Mouse (Mus musculus) forebrain, postnatal 0 days (tissue): ENCODE data around the gene Ang2. TPM values are rescaled to one million over a fixed set of nuclear protein-coding genes. Genes with fewer than 3 reads are reported as not detected.
"Not testable (repeated sequence)": the region's sequence is repeated elsewhere in the genome, so short reads cannot be mapped to it uniquely, and the experiment has no call there.

ENCODE experiments used
- ATAC-seq: fragments of 200-750 bp; cut with Nextera tagmentation; 2 replicates; pipeline ENCODE4 v1.8.0; 2017; ENCODE audit warnings: mild to moderate bottlenecking, moderate library complexity
- DNase-seq: peaks from one replicate; pipeline ENCODE4 v3.0.0-alpha.2; 2015
- H3K27ac ChIP-seq: fragments of 300-500 bp; sonication (generic); 2 replicates; pipeline ENCODE4 v1.5.1; 2014; ENCODE audit warnings: low read depth, mild to moderate bottlenecking, antibody characterized with exemption, low read length, moderate library complexity, mixed read lengths
- H3K27me3 ChIP-seq: fragments of 300-500 bp; sonication (generic); 2 replicates; pipeline ENCODE4 v1.6.1; 2014; ENCODE audit warnings: mild to moderate bottlenecking, low read length, mixed read lengths; ENCODE audit not compliant: insufficient read depth
- H3K36me3 ChIP-seq: fragments of 300-500 bp; sonication (generic); 2 replicates; pipeline ENCODE4 v1.6.1; 2014; ENCODE audit warnings: mild to moderate bottlenecking, moderate library complexity; ENCODE audit not compliant: insufficient read depth
- H3K4me1 ChIP-seq: fragments of 300-500 bp; sonication (generic); 2 replicates; pipeline ENCODE4 v1.6.1; 2014; ENCODE audit warnings: antibody characterized with exemption; ENCODE audit not compliant: insufficient read depth
- H3K4me2 ChIP-seq: fragments of 300-500 bp; sonication (generic); 2 replicates; pipeline ENCODE4 v1.6.1; 2014; ENCODE audit warnings: low read depth, mild to moderate bottlenecking, moderate library complexity
- H3K4me3 ChIP-seq: fragments of 300-500 bp; sonication (generic); 2 replicates; pipeline ENCODE4 v1.5.1; 2014; ENCODE audit warnings: low read depth, low read length, mixed read lengths
- H3K9ac ChIP-seq: fragments of 300-500 bp; sonication (generic); 2 replicates; pipeline ENCODE4 v1.6.1; 2014; ENCODE audit warnings: mild to moderate bottlenecking
- H3K9me3 ChIP-seq: fragments of 300-500 bp; sonication (generic); 2 replicates; pipeline ENCODE4 v1.6.1; 2016; ENCODE audit warnings: low read length
- CTCF ChIP-seq: sonication (generic); IDR thresholded peaks from 2 replicates; pipeline ENCODE4 v1.5.1; 2016; ENCODE audit warnings: antibody characterized with exemption, control low read depth, low read depth
- whole genome bisulfite sequencing: fragments of 180-500 bp; shearing (Covaris S2); extraction: QIAGEN DNeasy Blood & Tissue Kit; methylation state at CpG from one replicate; pipeline ENCODE4 v1.1.7; 2014; 5-methylcytosine and 5-hydroxymethylcytosine counted together
- polyA plus RNA-seq: library from polyadenylated mRNA; unstranded; fragments of >200 nt; fragmentation: Nextera tagmentation; extraction: Ambion mirVana; gene quantifications from 2 replicates; pipeline ENCODE4 v1.2.1, GENCODE M21; 2015
- total RNA-seq: library from RNA; depleted of rRNA; stranded (reverse); fragments of >200 nt; gene quantifications from 2 replicates; pipeline ENCODE4 v1.2.3, GENCODE M21; 2014; rRNA removed

Ang2 gene
- total RNA-seq (not detected in 2 replicates), polyA plus RNA-seq (not detected in 2 replicates)

DNA sequence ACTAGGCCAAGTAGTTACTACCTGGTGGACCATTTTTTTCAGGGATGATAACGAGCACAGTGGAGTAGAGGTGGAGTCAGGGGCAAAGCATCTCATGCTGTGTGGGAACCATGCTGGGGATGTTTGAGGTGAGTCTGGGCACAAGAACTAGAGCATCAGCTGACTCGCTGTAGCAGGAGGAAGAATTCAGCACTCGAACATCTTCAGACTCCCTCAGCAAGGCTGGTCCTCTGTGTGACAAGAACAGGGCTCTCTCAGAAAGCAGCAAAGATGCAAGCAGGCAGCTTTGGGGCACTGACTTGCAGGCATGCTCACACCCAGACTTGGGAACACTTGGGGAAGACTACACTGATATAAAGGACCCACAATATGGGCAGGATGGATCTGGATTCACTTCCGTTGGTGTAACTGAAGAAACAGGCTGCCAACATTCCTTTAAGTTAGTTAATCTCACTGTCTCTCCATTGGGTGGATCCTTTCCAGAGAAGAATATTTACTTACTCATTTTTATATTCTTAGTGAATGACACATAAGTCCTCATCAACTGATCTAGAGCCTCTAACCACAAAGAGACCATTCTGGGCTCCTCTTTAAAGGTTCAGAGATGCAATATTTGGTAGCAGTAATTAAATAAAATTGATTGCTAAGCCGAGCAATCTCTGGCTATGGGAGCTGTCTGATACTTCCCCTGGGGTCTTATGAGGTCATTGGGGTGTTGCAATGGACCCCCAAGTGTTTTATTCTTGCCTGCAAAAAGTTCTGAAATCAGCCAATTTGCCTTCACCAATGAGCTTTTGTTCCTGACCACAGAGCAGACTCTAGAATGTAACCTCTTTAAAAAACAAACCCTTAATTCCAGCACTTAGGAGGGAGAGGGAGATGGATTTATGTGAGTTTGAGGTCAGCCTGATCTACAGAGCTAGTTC is at the start of gene Ang2:
Gene Ang2, minus strand, starts transcription at position 51 of the 926 bp plus-strand sequence.
- TF ChIP-seq CTCF, result no peak
- Histone ChIP-seq H3K4me3 (no peak within 1 kb of the TSS), H3K27me3 (no peaks in the 10 kb centered on the region), H3K4me2 (no peak within 1 kb of the TSS), H3K4me1 (no peaks in the 10 kb centered on the region), H3K27ac (no peak within 1 kb of the TSS), H3K9ac (no peak within 1 kb of the TSS), H3K36me3 (no peaks in the 10 kb centered on the region), H3K9me3 (no peaks in the 10 kb centered on the region)
- ATAC-seq (no peak), DNase-seq (no peak)
- 77% methylated on average over 5 of the region's 5 CpGs for WGBS

DNA sequence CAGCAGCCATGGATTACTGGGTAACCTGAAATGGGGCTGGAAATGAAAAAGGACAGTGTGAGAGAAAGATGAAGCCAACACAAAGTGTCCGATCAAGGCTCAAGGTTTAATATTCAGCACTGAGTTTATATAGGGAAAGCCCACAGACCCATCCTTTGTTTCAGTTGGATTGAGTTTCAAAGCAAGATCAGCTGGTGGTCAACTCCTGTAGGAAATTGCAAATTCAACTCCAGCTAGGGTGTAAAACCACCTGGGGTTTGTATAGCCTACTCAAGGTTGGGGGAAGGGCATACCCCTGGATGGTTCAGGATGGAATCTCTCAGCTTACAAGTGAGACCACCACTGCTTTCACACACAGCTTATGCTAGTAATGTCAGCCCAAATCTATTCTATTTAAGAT is 48.8 kb upstream of the Ang2 start:
- ATAC-seq (no peak), DNase-seq (no peak)
- TF ChIP-seq CTCF, result no peak
- Histone ChIP-seq H3K27me3 (no peaks in the 10 kb centered on the region), H3K36me3 (no peaks in the 10 kb centered on the region), H3K27ac (no peak overlapping the region), H3K9me3 (no peaks in the 10 kb centered on the region), H3K4me3 (no peak overlapping the region), H3K9ac (no peak overlapping the region), H3K4me1 (no peaks in the 10 kb centered on the region), H3K4me2 (no peak overlapping the region)
- 84% methylated on average over 1 of the region's 1 CpGs for WGBS

DNA sequence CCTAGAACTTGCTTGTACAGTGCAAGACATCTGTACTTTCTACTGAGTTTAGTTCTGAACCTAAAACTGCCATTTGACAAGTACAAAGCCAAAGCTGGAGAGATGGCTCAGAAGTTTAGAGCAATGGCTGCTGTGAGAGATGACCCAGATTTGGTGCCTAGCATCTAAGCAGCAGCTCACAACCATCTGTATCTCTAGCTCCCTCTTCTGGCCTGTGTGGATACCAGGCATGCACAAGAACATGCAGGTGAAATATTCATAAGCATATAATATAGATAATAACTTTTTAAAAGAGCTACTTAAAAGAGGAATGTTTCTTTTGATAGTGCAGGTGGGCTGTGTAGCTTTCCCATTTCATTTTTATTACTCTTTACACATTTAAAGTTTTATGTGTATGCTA is 42.0 kb upstream of the Ang2 start:
- peak; percentile 4 for DNase-seq
- ATAC-seq, result no peak

DNA sequence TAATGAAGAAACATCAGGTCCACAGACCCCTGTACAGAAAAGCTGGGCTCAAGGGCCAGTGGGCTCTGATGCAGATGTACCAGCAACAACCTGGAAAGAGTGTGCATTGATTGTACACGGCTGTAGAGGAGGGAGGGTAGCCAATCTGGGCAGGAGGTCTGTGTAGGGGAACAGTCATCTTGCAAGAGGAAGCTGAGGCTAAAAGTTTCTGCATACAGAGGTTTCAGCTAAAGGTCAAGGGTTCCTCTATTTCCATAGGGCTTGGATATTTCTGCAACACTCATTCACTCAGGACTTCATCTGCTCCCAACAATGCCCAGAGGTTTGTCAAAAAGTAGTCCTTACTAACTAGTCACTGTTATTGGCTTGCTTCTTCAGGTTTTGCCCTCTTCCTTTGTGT is 38.5 kb upstream of the Ang2 start:
- H3K9ac ChIP-seq, H3K27me3 ChIP-seq, ATAC-seq, H3K4me2 ChIP-seq, DNase-seq, H3K9me3 ChIP-seq, H3K4me1 ChIP-seq, H3K4me3 ChIP-seq, H3K36me3 ChIP-seq, H3K27ac ChIP-seq: not testable (repeated sequence)
- 94% methylated on average over 1 of the region's 1 CpGs for WGBS

More for the DNA sequence above, 42.0 kb upstream of the Ang2 start:
- Histone ChIP-seq H3K36me3 (no peaks in the 10 kb centered on the region), H3K9me3 (no peaks in the 10 kb centered on the region), H3K4me1 (no peaks in the 10 kb centered on the region), H3K27ac (no peak overlapping the region), H3K27me3 (no peaks in the 10 kb centered on the region), H3K4me3 (no peak overlapping the region), H3K4me2 (no peak overlapping the region), H3K9ac (no peak overlapping the region)
- TF ChIP-seq CTCF, result peak; percentile 63

DNA sequence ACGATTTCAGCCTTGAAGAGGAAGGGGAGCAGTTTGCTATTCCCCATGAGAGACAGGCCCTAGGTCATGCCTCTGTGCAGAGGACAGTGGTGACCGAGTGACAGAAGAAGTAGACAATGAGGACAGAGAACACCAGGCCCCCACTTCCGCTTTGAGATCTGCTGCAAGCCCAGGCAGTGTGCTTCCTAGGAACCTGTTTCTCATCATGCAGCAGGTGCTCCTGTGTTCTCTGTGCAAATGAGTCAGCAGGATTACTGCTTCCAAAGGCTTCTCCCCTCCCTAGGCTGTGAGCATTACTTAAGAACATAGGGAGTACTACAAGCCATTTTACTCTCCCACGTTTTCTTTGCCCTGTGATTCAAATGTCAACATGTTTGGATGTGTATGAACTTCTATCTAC is 30.7 kb upstream of the Ang2 start:
- H3K4me3 ChIP-seq, H3K36me3 ChIP-seq, DNase-seq, H3K9me3 ChIP-seq, H3K4me1 ChIP-seq, H3K9ac ChIP-seq, H3K27me3 ChIP-seq, H3K4me2 ChIP-seq, ATAC-seq, H3K27ac ChIP-seq: not testable (repeated sequence)
- WGBS, result 63% methylated on average over 4 of the region's 4 CpGs

DNA sequence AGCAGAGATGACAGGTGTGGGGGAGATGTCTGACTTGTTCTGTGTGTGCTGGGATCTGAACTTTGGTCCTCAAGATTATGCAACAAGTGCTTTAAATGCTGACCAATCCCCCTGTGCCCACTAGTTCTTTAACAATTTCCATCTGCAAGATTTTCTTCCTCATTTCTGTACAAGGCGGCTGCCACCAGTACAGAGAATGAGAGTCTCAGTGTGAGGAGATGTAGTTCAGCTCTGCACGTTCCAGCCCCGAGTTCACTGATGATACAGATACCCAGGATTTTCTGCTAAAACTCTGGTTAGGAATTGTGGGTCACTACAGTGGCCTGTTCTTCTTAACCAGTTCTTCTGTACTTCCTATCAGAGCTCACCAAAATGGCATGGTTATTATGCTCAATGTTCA is 21.1 kb upstream of the Ang2 start:
- H3K4me3 ChIP-seq, H3K9me3 ChIP-seq, H3K4me2 ChIP-seq, ATAC-seq, H3K4me1 ChIP-seq, H3K36me3 ChIP-seq, H3K9ac ChIP-seq, H3K27ac ChIP-seq, H3K27me3 ChIP-seq, DNase-seq: not testable (repeated sequence)
- 93% methylated on average over 3 of the region's 3 CpGs for whole genome bisulfite sequencing

DNA sequence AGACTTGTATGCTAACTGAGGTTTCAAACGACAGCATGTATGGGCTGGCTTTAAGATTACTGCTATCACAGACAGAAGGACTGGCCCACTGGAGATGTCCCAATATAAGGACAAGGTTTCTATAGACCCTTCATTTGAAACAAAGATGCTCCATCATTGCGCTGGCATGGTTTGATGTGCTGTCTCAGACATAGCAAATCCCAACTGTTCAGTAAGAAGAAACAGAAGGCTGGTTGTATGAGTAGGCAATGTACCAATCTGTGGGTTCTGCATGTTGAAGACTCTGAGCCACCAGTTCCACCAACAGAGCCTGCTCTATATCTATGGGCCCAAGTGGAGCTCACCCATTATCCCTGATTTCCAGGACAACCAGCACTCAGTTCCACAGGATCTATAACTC is 4.2 kb upstream of the Ang2 start, which contains the start of gene Ear14:
Gene Ear14, plus strand, starts transcription at position 277 of the 400 bp plus-strand sequence.
- ATAC-seq, result peak; percentile 82
- no peaks in the 10 kb centered on the region for H3K36me3 ChIP-seq

More for the DNA sequence above, 4.2 kb upstream of the Ang2 start, which contains the start of gene Ear14:
- H3K4me1 ChIP-seq, result no peaks in the 10 kb centered on the region
- peak; percentile 16 for DNase-seq
- H3K27ac ChIP-seq, result no peak within 1 kb of the TSS
- H3K9me3 ChIP-seq, result no peaks in the 10 kb centered on the region
- H3K9ac ChIP-seq, result no peak within 1 kb of the TSS
- no peak within 1 kb of the TSS for H3K4me2 ChIP-seq
- no peaks in the 10 kb centered on the region for H3K27me3 ChIP-seq
- H3K4me3 ChIP-seq, result no peak within 1 kb of the TSS
- no peak for TF ChIP-seq CTCF
- WGBS, result 77% methylated on average over 2 of the region's 2 CpGs
